Mouse (Mus musculus) limb, embryonic 14.5 days (tissue): ENCODE measurements around the gene Ulk3. TPM values are rescaled to one million over a fixed set of nuclear protein-coding genes. Genes with fewer than 3 reads are reported as not detected.

Experiments used
- ATAC-seq: fragments of 200-750 bp; cut with Nextera tagmentation; 2 replicates; pipeline ENCODE4 v1.8.0; 2017; ENCODE audit warnings: low read depth, moderate number of reproducible peaks, moderate TSS enrichment; ENCODE audit not compliant: low FRiP score
- DNase-seq: peaks from one replicate; pipeline ENCODE4 v3.0.0-alpha.2; 2015; ENCODE audit warnings: low spot score
- H3K27ac ChIP-seq: fragments of 300-500 bp; sonication (generic); replicated peaks from 2 replicates; pipeline ENCODE4 v1.5.1; 2014; ENCODE audit warnings: low read depth, mild to moderate bottlenecking, low read length, moderate library complexity, mixed read lengths
- H3K27me3 ChIP-seq: fragments of 300-500 bp; sonication (generic); 2 replicates; pipeline ENCODE4 v1.6.1; 2014; ENCODE audit warnings: low read length, mixed read lengths; ENCODE audit not compliant: control insufficient read depth, insufficient read depth
- H3K36me3 ChIP-seq: fragments of 300-500 bp; sonication (generic); 2 replicates; pipeline ENCODE4 v1.6.1; 2014; ENCODE audit warnings: mild to moderate bottlenecking, low read length, moderate library complexity, mixed read lengths; ENCODE audit not compliant: control insufficient read depth, insufficient read depth
- H3K4me1 ChIP-seq: fragments of 300-500 bp; sonication (generic); 2 replicates; pipeline ENCODE4 v1.6.1; 2014; ENCODE audit warnings: antibody characterized with exemption, low read length, mixed read lengths; ENCODE audit not compliant: control insufficient read depth, insufficient read depth
- H3K4me2 ChIP-seq: fragments of 300-500 bp; sonication (generic); replicated peaks from 2 replicates; pipeline ENCODE4 v1.6.1; 2014; ENCODE audit warnings: low read depth, mild to moderate bottlenecking, low read length, moderate library complexity; ENCODE audit not compliant: severe bottlenecking
- H3K4me3 ChIP-seq: fragments of 300-500 bp; sonication (generic); replicated peaks from 2 replicates; pipeline ENCODE4 v1.5.1; 2014; ENCODE audit warnings: low read length
- H3K9ac ChIP-seq: fragments of 300-500 bp; sonication (generic); 2 replicates; pipeline ENCODE4 v1.6.1; 2014; ENCODE audit warnings: mild to moderate bottlenecking, low read depth, low read length, moderate library complexity; ENCODE audit not compliant: severe bottlenecking
- H3K9me3 ChIP-seq: fragments of 300-500 bp; sonication (generic); 2 replicates; pipeline ENCODE4 v1.6.1; 2016; ENCODE audit warnings: low read length; ENCODE audit not compliant: control insufficient read depth
- POLR2A ChIP-seq: fragments of 200-500 bp; IDR thresholded peaks from 2 replicates; pipeline ENCODE4 v1.8.0; 2012; ENCODE audit warnings: inconsistent platforms, mild to moderate bottlenecking, moderate library complexity, borderline replicate concordance; ENCODE audit not compliant: insufficient read depth, insufficient read length; ENCODE audit errors: extremely low read depth
- WGBS: fragments of 180-500 bp; shearing (Covaris S2); extraction: QIAGEN DNeasy Blood & Tissue Kit; methylation state at CpG from one replicate; pipeline ENCODE4 v1.1.7; 2014; 5-methylcytosine and 5-hydroxymethylcytosine counted together
- polyA plus RNA-seq, 2 experiments: library from polyadenylated mRNA; depleted of rRNA in 1 of 2; stranded (reverse) in 1 of 2; unstranded in 1 of 2; fragments of >200 nt; fragmentation: Nextera tagmentation in 1 of 2; extraction: Ambion mirVana in 1 of 2; gene quantifications; 2 replicates each; pipeline versions ENCODE4 v1.2.1 to v1.2.3; 2012 to 2014

Ulk3 gene
- polyA plus RNA-seq, 2 experiments: 13.1 to 41.7 TPM

DNA sequence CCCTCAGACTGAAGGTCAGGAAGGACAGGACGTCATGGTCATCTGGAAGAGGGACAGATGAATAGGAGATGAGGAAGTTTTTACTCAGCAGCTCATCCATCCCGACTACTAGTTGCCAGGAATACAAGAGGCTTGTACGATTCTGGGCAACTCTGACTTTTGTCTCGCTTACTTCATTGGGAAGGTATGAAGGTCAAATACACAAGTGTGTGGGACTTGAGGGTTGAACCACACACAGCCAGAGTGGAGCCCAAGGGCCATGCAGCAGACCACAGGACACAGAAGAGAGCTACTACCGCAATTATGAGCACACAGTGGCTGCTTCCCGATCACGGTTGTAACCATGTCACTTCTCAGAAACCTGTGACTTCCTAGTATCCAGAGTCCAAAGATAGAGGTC is 23.3 kb downstream of the Ulk3 start:
- H3K9ac ChIP-seq: no peak overlapping the region
- no peaks in the 10 kb centered on the region for H3K36me3 ChIP-seq
- no peak for TF ChIP-seq POLR2A
- no peak overlapping the region for H3K4me3 ChIP-seq
- H3K4me2 ChIP-seq: no peak overlapping the region
- no peaks in the 10 kb centered on the region for H3K4me1 ChIP-seq
- no peaks in the 10 kb centered on the region for H3K27me3 ChIP-seq
- H3K27ac ChIP-seq: no peak overlapping the region
- H3K9me3 ChIP-seq: no peaks in the 10 kb centered on the region
- 76% methylated on average over 7 of the region's 7 CpGs for WGBS
- ATAC-seq: no peak
- no peak for DNase-seq

DNA sequence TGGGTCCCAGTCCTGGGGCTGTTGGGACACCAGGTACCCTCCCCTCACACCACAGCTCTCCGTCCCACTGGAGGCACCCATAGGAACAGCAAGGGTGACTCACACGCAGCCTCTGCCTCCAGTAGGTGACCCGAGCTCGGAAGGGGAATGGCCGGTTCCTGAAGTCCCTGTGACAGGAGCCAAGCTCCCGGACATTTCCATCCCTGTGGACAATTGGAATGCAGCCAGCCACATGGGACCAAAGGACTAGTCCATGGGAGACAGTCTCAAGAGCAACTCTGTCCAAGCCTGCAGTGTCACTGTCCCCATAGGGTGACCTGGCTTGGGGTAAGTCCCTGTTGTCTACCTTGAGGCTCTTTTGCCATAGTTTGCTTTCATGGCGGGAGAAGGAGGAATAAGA is 24.7 kb downstream of the Ulk3 start:
- 80% methylated on average over 7 of the region's 7 CpGs for WGBS
- no peaks in the 10 kb centered on the region for H3K36me3 ChIP-seq
- no peak overlapping the region for H3K27ac ChIP-seq
- H3K9me3 ChIP-seq: no peaks in the 10 kb centered on the region
- no peaks in the 10 kb centered on the region for H3K27me3 ChIP-seq
- DNase-seq: no peak
- H3K9ac ChIP-seq: no peak overlapping the region
- no peak overlapping the region for H3K4me2 ChIP-seq
- no peak overlapping the region for H3K4me3 ChIP-seq
- no peaks in the 10 kb centered on the region for H3K4me1 ChIP-seq
- no peak for TF ChIP-seq POLR2A
- no peak for ATAC-seq

DNA sequence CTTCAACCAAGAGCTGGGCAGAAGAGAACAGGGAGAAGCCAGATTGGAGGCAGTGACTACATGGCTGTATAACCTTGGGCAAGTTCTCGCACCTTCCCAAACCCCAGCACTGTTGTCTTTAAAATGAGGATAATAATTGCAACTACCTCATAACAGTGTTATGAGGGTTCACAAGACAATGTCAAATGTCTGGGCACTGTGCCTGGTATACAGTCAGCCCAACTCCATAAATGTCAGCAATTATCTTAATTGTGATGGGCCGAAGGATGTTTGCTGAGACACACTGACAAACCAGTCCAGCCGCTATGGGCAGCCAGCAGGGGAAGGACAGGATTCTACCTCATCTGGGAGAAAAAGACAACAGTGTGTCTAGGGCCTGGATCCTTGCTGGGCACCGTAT is 25.5 kb downstream of the Ulk3 start:
- no peaks in the 10 kb centered on the region for H3K9me3 ChIP-seq
- no peak overlapping the region for H3K9ac ChIP-seq
- no peak overlapping the region for H3K4me2 ChIP-seq
- no peak overlapping the region for H3K4me3 ChIP-seq
- 78% methylated on average over 4 of the region's 4 CpGs for WGBS
- H3K4me1 ChIP-seq: no peaks in the 10 kb centered on the region
- TF ChIP-seq POLR2A: no peak
- ATAC-seq: no peak
- no peaks in the 10 kb centered on the region for H3K27me3 ChIP-seq
- H3K27ac ChIP-seq: no peak overlapping the region
- no peak for DNase-seq
- no peaks in the 10 kb centered on the region for H3K36me3 ChIP-seq

DNA sequence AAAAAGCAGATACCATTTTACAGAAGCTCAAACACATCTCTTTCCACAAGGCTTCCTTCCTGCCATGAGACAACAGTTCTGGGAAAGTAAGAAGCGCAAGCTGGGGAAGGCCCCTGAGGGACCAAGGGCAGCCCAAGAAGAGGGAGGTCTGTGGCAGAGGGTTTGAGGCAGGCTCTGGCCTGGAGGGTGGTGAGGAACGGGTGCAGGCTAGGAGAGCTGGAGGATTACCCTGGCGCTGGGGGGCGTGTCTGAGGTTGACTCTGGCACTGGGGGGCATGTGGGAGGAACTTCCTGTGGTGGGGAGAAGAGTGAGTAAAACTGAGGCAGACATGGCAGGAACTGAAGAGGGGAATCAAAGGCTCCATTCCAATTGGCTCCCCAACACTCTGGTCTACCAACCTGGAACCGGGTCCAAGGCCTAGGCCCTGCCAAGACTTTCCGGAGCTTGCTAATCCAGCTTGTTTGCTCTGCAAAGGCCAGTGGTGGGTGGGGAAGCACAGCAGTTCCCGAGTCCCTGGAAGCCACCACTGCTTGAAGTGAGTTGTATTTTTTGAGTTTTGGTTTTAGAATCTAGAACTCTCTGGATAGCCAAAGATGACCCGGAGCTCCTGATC is 28.4 kb downstream of the Ulk3 start:
- no peak for DNase-seq
- TF ChIP-seq POLR2A: no peak
- ATAC-seq: no peak
- Histone ChIP-seq H3K9ac (no peak overlapping the region), H3K36me3 (no peaks in the 10 kb centered on the region), H3K27ac (no peak overlapping the region), H3K4me3 (no peak overlapping the region), H3K4me2 (no peak overlapping the region), H3K9me3 (no peaks in the 10 kb centered on the region), H3K27me3 (no peaks in the 10 kb centered on the region), H3K4me1 (no peaks in the 10 kb centered on the region)
- 72% methylated on average over 8 of the region's 8 CpGs for WGBS

DNA sequence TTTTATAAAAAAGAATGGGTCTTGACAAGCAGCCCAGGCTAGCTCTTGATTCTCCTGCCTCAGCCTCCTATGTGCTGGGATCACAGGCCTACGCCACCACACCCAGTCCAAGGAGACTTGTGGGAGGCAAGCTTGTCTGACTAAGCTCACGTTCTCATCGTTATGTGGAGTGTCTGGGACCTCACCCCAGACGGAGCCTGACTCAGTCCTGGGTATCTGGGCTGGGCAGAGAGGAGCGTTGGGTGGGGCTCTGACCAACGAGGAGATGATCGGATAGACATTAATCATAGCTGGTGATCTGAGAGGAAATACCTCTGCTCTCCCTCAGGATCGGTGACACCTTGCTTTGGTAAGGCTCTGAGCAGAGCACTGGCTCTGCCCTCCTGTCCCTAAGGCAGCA is 29.6 kb downstream of the Ulk3 start:
- Histone ChIP-seq H3K4me1 (no peaks in the 10 kb centered on the region), H3K4me3 (no peak overlapping the region), H3K27me3 (no peaks in the 10 kb centered on the region), H3K4me2 (no peak overlapping the region), H3K9me3 (no peaks in the 10 kb centered on the region), H3K27ac (no peak overlapping the region), H3K9ac (no peak overlapping the region), H3K36me3 (no peaks in the 10 kb centered on the region)
- no peak for TF ChIP-seq POLR2A
- WGBS: 67% methylated on average over 8 of the region's 8 CpGs
- ATAC-seq (no peak), DNase-seq (no peak)

- Histone ChIP-seq H3K9ac (no peak within 1 kb of the TSS), H3K4me1 (no peaks in the 10 kb centered on the region), H3K9me3 (no peaks in the 10 kb centered on the region), H3K4me3 (no peak within 1 kb of the TSS), H3K27ac (no peak within 1 kb of the TSS), H3K4me2 (no peak within 1 kb of the TSS), H3K27me3 (no peaks in the 10 kb centered on the region), H3K36me3 (peaks cover 14% of the 10 kb centered on the region)
- no peak for TF ChIP-seq POLR2A
- no peak for ATAC-seq
- DNase-seq: no peak
- WGBS: 91% methylated on average over 5 of the region's 5 CpGs
These were observed 31.4 kb downstream of the Ulk3 start, which contains the start of gene Lman1l for GRCm38 (mm10) chr9:57620674-57621073. Gene Lman1l, minus strand, starts transcription at chr9:57620774.
